Mouse (Mus musculus): Measurements from ENCODE around the gene Itsn1.

Itsn1 gene

GRCm38 (mm10) chr16:91942201-91942600 lies 213.1 kb downstream of the Itsn1 start:
- no peak for DNase-seq (ENCODE audit: low spot score in 2 of 2)

GRCm38 (mm10) chr16:91946261-91946660 lies 217.2 kb downstream of the Itsn1 start:
- DNase-seq (ENCODE audit: low spot score in 2 of 2), result no peak

DNA sequence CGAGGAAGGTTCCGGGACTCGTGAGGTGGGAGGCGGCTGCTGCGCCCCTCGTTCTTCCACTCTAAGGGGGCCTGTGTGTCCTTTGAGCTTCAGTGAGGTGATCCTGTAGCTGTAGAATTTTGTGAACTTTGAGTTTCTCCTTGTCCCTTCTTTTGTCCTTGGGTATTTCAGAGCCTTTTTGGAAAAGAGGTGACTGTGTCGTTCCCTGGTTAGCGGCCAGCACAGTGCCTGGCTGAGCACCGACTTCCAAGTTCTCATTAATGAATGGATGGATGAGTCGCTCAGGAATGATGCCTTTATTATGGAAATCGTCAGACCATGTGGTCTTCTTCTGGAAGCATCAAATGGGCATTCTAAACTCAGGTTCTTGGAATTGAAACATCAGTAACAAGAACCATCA lies 218.0 kb downstream of the Itsn1 start:
- DNase-seq (ENCODE audit: low spot score in 2 of 2), result no peak

DNA sequence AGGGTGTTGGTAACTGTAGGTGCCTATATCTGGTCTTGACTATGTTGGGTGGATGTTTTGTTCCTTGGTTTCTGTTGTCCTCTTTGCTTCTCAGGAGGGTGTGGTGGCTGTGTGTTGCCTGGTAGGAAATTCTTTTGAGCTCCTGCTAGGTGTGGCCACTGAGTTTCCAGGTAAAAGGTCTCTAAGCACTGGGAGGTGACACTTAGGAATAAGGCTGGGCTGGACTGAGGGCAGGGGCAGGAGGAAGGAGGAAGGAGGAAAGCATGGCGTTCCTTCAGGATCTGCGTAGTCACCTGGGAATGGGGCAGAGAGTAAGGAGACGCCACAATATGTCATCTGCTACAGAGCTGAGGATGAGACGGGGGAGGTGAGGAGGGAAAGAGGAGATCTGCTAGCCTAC lies 224.9 kb downstream of the Itsn1 start:
- no peak for DNase-seq (ENCODE audit: low spot score in 2 of 2)

GRCm38 (mm10) chr16:91954766-91955165 lies 225.7 kb downstream of the Itsn1 start:
- DNase-seq (ENCODE audit: low spot score in 2 of 2), result no peak

GRCm38 (mm10) chr16:91962204-91962893 lies 233.3 kb downstream of the Itsn1 start:
- no peak for DNase-seq (ENCODE audit: low spot score in 2 of 2)

DNA sequence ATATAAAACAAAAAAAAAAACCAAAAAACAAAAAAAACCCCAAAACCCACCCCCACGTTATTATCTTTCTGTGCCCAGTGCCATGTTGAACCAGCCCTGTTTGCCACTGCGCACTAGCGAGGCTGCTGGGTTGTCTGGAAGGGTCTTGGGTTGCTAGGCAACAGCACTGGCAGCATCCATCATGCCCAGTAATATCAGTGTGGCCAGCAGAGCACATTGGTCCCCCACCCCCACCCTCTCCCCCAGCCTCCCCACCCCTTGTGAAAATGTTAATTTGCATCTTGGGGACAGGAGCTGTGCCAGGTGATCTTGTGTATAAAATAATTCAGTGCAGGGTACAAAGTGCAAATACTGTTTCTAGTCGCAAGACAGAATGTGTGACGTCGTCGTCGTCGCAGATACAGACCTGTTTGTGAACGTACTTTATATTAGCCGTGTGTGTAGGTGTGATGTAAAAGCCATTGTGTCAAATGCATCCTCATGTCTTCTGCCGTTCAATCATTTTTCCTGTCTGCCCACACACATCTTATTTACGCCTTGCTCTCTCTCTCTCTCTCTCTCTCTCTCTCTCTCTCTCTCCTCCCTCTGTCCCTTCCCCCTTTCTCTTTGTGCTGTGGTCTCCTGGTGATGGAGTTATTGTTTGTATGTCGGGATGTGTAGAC lies 233.9 kb downstream of the Itsn1 start:
- no peak for DNase-seq (ENCODE audit: low spot score in 2 of 2)

DNA sequence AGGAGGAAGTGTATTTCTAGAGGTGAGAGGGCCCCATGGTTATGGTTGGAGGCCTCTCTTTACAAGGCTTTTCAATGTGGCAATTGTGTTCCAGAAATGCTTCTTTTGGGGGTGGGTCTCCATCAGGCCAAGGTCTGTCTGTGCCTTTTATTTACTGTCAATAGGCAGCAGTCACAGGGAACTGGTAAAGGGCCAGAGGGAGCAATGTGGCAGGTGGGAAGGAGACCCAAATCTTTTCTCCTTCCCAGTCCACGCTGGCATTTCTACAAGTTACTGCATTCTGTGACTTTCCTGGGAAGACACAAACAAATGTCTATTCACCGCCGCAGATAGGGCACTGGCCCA lies 234.4 kb downstream of the Itsn1 start:
- no peak for DNase-seq (ENCODE audit: low spot score in 2 of 2)

- DNase-seq (ENCODE audit: low spot score in 2 of 2), result peak in 1 of 2 experiments; percentile 2
Observed at GRCm38 (mm10) chr16:91964308-91965178, 235.5 kb downstream of the Itsn1 start.

DNA sequence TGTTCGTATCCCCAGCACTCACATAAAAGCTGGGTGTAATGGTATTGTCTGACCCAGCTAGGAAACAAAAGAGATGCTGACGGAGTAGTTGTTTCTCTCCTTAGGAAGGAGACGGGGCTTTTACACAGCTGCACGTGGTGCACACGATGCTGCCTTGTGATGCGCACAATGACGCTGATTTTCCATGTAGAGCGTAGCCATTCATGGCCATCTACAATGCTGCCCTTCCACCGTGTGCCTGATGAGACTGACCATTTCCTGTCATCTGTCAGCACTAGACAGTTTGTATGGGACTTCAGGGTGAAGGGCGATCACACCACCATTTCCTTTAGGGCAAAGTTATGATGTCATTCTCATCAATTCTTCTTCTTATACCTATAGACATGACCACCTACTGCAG lies 239.6 kb downstream of the Itsn1 start:
- no peak for DNase-seq (ENCODE audit: low spot score in 2 of 2)

DNA sequence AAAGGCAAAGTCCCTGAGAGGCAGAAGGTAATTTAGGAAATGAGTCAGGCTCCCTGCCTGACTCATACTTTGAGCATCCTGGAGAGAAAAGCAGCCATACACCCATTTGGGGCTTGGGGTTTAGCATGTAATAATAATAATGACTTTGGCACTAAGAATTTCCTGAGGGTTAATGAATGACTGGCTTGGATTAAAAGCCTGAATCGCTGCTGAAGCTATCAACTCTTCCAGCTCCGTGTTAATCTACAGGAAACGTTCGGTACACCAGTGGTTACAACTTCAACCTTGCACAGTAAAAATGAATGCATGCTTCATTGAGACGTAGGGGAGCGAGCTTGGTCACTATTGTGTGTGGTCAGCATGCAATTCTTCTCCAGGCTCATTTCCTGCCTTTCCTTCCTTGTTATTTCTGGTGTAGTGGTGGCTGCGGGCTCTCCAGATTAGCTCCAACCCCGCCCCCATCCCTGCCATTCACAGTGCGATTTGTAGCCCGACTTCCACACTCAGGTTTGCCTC lies 240.5 kb downstream of the Itsn1 start:
- no peak for DNase-seq (ENCODE audit: low spot score in 2 of 2)
